Mouse (Mus musculus) heart, embryonic 16.5 days (tissue): ENCODE measurements at regions not wholly inside any gene's neighbourhood (a gene's known extent, or its start where the extent isn't known, plus 50 kb on each side); places are given as distances from the start of the nearest gene placed in this dataset.
A peak's percentile ranks its signal among the peaks of the same experiment; 100 is the strongest.

Source experiments
- ATAC-seq: fragments of 200-750 bp; cut with Nextera tagmentation; replicated peaks from 2 replicates; pipeline ENCODE4 v1.8.0; 2017; ENCODE audit warnings: moderate number of reproducible peaks; ENCODE audit not compliant: insufficient read depth, low FRiP score; ENCODE audit errors: extremely low read depth
- H3K27ac ChIP-seq: fragments of 300-500 bp; sonication (generic); 2 replicates; pipeline ENCODE4 v1.5.1; 2014; ENCODE audit warnings: mild to moderate bottlenecking, low read length, control low read depth, moderate library complexity
- H3K27me3 ChIP-seq: fragments of 300-500 bp; sonication (generic); 2 replicates; pipeline ENCODE4 v1.6.1; 2014; ENCODE audit warnings: low read length, mixed read lengths; ENCODE audit not compliant: control insufficient read depth, insufficient read depth
- H3K36me3 ChIP-seq: fragments of 300-500 bp; sonication (generic); 2 replicates; pipeline ENCODE4 v1.6.1; 2014; ENCODE audit not compliant: control insufficient read depth, insufficient read depth
- H3K4me1 ChIP-seq: fragments of 300-500 bp; sonication (generic); 2 replicates; pipeline ENCODE4 v1.6.1; 2014; ENCODE audit warnings: low read length, mixed read lengths; ENCODE audit not compliant: control insufficient read depth, insufficient read depth
- H3K4me2 ChIP-seq: fragments of 300-500 bp; sonication (generic); 2 replicates; pipeline ENCODE4 v1.6.1; 2014; ENCODE audit warnings: low read depth, mild to moderate bottlenecking, control low read depth, low read length
- H3K4me3 ChIP-seq: fragments of 300-500 bp; sonication (generic); 2 replicates; pipeline ENCODE4 v1.5.1; 2014; ENCODE audit warnings: mild to moderate bottlenecking, control low read depth, low read length
- H3K9ac ChIP-seq: fragments of 300-500 bp; sonication (generic); 2 replicates; pipeline ENCODE4 v1.6.1; 2014; ENCODE audit warnings: low read length, control low read depth
- H3K9me3 ChIP-seq: fragments of 300-500 bp; sonication (generic); replicated peaks from 2 replicates; pipeline ENCODE4 v1.6.1; 2016; ENCODE audit warnings: low read length; ENCODE audit not compliant: control insufficient read depth
- WGBS: fragments of 180-500 bp; shearing (Covaris S2); extraction: QIAGEN DNeasy Blood & Tissue Kit; methylation state at CpG from one replicate; pipeline ENCODE4 v1.1.7; 2014; 5-methylcytosine and 5-hydroxymethylcytosine counted together

DNA sequence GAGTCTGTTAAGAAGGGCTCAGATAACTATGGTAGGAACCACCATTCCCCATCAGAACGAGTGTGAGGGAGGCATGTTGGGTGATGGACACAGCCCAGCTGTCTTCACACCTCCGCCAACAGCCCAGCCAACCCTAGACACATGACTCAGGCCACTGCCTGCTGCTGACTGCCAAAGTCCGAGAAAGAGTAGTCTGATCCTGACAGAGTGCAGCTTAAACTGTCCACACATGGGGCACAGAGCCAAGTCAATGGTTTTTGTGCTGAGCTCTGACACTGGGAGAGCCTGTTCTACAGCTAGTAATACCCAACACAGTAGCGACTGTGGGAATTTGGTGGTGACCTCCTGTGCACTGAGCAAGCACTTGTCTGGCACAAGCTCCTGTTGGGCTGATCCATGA is 176.4 kb downstream of the Cdh26 start:
- H3K9me3 ChIP-seq, result no peaks in the 10 kb centered on the region
- H3K27ac ChIP-seq, result no peak overlapping the region
- no peak overlapping the region for H3K4me3 ChIP-seq
- 24% methylated on average over 4 of the region's 4 CpGs for WGBS
- H3K27me3 ChIP-seq, result no peaks in the 10 kb centered on the region
- no peak overlapping the region for H3K4me2 ChIP-seq
- no peak overlapping the region for H3K9ac ChIP-seq
- no peaks in the 10 kb centered on the region for H3K36me3 ChIP-seq
- peaks cover 9% of the 10 kb centered on the region; the same call in 1 of the 2 replicates for H3K4me1 ChIP-seq
- ATAC-seq, result peak; percentile 89

DNA sequence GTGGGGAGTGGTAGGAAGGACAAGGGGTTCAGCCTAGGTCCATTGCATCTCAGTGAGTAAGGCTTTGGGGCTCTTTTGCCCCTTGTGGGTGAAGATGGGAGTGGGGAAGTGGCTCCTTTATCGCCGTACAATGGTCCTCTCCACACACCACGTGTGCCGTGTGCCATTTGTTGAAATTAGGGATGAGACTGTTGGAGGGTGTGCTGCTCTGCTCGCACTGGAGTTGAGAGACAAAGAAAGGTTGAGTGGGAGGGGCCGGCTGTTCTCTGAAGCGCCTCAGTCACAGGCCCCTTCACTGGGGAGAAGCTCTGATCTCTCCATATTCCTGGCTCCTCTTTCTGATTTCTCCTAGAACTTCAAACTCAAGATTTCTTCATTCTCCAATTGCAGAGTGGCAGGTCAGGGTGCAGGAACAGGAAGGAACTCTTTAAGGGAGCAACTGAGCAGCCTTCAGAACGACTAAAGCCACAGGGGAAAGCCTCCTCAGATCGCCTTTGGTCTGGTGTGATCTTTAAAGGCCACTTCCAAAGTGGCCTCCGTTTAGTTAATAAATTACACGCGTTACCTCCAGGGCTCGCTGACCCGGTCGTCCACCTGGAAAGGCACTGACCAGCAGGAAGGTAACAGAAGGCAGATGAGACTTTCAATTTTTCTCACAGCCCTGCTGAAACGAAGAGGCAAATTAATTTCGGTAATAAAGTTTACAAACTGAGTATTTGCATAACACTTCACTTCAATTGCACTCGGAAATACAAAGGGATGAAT is 180.1 kb downstream of the Cdh26 start:
- 66% methylated on average over 18 of the region's 18 CpGs for WGBS
- no peaks in the 10 kb centered on the region for H3K27me3 ChIP-seq
- H3K27ac ChIP-seq, result no peak overlapping the region
- H3K36me3 ChIP-seq, result no peaks in the 10 kb centered on the region
- no peak for ATAC-seq
- H3K9ac ChIP-seq, result no peak overlapping the region
- no peak overlapping the region for H3K4me2 ChIP-seq
- H3K4me3 ChIP-seq, result no peak overlapping the region
- no peaks in the 10 kb centered on the region for H3K9me3 ChIP-seq
- H3K4me1 ChIP-seq, result peaks cover 9% of the 10 kb centered on the region; the same call in 1 of the 2 replicates

DNA sequence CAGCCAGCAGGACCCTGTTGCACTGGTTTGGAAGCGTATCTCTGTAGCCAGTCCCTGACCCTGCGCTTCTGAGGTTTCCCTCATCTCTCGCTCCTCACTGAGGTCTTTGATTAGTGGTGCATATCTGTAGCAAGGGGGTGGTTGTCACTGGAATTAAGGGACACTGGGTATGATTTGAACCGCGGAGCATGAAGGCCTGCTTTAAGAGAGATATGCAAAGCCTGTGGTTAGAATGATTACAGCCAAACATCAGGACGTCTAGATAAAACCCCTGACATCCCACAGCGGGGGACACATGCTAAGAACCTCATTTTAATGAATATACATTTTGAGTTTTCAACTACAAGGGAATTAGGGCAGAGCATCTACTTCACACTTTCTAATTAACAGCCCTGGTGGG is 184.4 kb downstream of the Cdh26 start:
- Histone ChIP-seq H3K27me3 (no peaks in the 10 kb centered on the region), H3K36me3 (no peaks in the 10 kb centered on the region), H3K9ac (no peak overlapping the region), H3K4me1 (no peaks in the 10 kb centered on the region), H3K4me3 (no peak overlapping the region), H3K4me2 (no peak overlapping the region), H3K27ac (no peak overlapping the region), H3K9me3 (no peaks in the 10 kb centered on the region)
- 50% methylated on average over 7 of the region's 7 CpGs for whole genome bisulfite sequencing
- ATAC-seq, result no peak

DNA sequence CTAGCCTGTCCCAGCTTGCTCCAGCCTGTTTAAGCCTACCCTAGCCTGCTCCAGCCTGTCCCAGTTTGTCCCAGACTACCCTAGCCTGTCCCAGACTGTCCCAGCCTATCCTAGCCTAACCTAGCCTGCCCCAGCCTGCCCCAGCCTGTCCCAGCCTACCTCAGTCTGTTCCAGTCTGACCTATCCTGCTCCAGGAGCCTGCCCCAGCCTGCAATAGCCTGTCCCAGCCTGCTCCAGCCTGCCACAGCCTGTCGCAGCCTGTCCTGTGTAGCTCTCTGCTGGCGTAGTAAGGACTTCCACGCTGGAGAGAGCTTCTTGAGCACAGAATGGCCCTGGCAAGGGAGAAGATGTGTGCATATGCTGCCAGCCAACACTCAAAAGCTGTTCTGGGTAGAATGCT is 192.5 kb downstream of the Cdh26 start:
- ATAC-seq, result no peak; the same call in 1 of the 2 replicates
- Histone ChIP-seq H3K9ac (no peak overlapping the region), H3K36me3 (no peaks in the 10 kb centered on the region), H3K4me1 (peaks cover 3% of the 10 kb centered on the region; the same call in 1 of the 2 replicates), H3K9me3 (no peaks in the 10 kb centered on the region), H3K4me3 (no peak overlapping the region), H3K27ac (no peak overlapping the region), H3K4me2 (no peak overlapping the region), H3K27me3 (no peaks in the 10 kb centered on the region)
- 41% methylated on average over 3 of the region's 3 CpGs for WGBS

DNA sequence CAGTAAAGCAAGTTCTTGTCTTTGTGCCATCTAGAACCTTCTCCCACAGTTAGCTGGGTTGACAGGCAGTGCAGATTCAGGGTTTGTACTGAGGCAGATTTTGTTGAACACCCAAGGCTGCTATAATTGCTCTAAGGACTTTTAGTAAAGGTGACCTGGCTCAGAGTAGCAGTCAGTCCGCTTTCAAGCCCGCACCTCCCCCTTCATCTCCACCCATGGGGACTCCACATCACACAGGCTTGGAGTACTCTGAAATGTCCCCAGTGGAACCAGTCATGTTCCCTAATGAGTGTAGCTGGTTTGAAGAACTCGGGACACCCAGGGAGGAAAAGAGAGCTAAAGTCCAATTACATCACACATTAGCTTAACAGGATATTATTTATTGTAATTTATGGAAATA is 194.1 kb downstream of the Cdh26 start:
- Histone ChIP-seq H3K27ac (no peak overlapping the region), H3K4me2 (no peak overlapping the region), H3K4me1 (peaks cover 7% of the 10 kb centered on the region), H3K4me3 (no peak overlapping the region), H3K9ac (no peak overlapping the region), H3K27me3 (no peaks in the 10 kb centered on the region), H3K9me3 (no peaks in the 10 kb centered on the region), H3K36me3 (no peaks in the 10 kb centered on the region)
- 72% methylated on average over 3 of the region's 3 CpGs for WGBS
- ATAC-seq, result no peak

GRCm38 (mm10) chr2:178624907-178625306 is 194.6 kb downstream of the Cdh26 start:
- 82% methylated on average over 1 of the region's 1 CpGs for WGBS
- H3K9me3 ChIP-seq, result no peaks in the 10 kb centered on the region
- H3K4me1 ChIP-seq, result peaks cover 7% of the 10 kb centered on the region
- H3K9ac ChIP-seq, result no peak overlapping the region
- H3K27ac ChIP-seq, result no peak overlapping the region
- H3K36me3 ChIP-seq, result no peaks in the 10 kb centered on the region
- H3K4me3 ChIP-seq, result no peak overlapping the region
- ATAC-seq, result no peak
- H3K27me3 ChIP-seq, result no peaks in the 10 kb centered on the region
- H3K4me2 ChIP-seq, result no peak overlapping the region

GRCm38 (mm10) chr2:178629756-178630155 is 199.4 kb downstream of the Cdh26 start:
- Histone ChIP-seq H3K36me3 (no peaks in the 10 kb centered on the region), H3K4me3 (no peak overlapping the region), H3K27me3 (no peaks in the 10 kb centered on the region), H3K9me3 (no peaks in the 10 kb centered on the region), H3K4me2 (no peak overlapping the region), H3K4me1 (peaks cover 7% of the 10 kb centered on the region), H3K9ac (no peak overlapping the region), H3K27ac (no peak overlapping the region)
- WGBS, result 23% methylated on average over 7 of the region's 7 CpGs
- no peak for ATAC-seq

DNA sequence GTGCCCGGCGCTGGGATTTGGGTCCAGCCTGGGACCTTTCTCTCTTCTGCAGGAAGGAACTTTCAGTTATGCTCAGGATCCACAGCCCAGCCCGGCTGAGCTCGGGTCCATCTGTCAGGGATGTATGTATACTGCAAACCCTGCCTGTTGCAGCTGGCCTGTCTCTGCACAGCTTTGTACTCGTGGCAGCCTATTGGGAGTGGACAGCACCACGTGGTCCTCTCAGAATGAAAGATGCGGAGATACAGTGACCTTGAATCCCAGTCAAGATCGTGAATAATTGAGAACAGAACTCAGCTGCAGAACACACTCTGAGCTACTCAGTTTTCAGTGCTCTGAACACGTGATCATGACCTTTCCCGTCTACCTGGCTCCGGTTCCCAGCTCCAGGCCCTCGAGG is 200.2 kb downstream of the Cdh26 start:
- Histone ChIP-seq H3K4me3 (no peak overlapping the region), H3K27ac (no peak overlapping the region), H3K36me3 (no peaks in the 10 kb centered on the region), H3K4me1 (peaks cover 7% of the 10 kb centered on the region), H3K4me2 (no peak overlapping the region), H3K9me3 (no peaks in the 10 kb centered on the region), H3K27me3 (no peaks in the 10 kb centered on the region), H3K9ac (no peak overlapping the region)
- ATAC-seq, result no peak
- 72% methylated on average over 12 of the region's 12 CpGs for WGBS

DNA sequence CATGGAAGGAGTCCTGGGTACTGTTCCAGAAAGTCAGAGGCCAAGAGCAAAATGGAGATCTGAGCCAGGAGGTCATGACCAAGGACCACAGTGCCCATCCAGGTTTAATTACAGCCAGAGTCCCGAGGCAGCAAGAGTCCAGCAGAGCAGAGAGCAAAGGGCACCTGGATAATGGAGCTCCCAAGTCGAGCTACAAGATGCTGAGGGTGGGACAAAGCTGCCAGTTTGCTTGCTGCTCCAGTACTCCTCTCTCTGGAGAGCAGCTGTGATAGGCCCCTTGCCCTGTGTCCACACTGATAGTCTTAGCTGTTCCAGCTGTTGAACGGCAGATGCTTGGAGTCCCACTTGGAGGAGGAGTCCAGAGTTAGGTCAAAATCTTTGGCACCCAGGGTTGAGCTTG is 201.0 kb downstream of the Cdh26 start:
- Histone ChIP-seq H3K9ac (no peak overlapping the region), H3K4me2 (no peak overlapping the region), H3K36me3 (no peaks in the 10 kb centered on the region), H3K27ac (no peak overlapping the region), H3K9me3 (no peaks in the 10 kb centered on the region), H3K4me3 (no peak overlapping the region), H3K27me3 (no peaks in the 10 kb centered on the region), H3K4me1 (peaks cover 7% of the 10 kb centered on the region)
- ATAC-seq, result no peak
- 53% methylated on average over 3 of the region's 3 CpGs for WGBS
